Mouse (Mus musculus) heart, embryonic 10.5 days (tissue): ENCODE measurements around the gene Nptn. TPM values are rescaled to one million over a fixed set of nuclear protein-coding genes. Genes with fewer than 3 reads are reported as not detected.

ENCODE experiments used
- DNase-seq: peaks from one replicate; pipeline ENCODE4 v3.0.0-alpha.2; 2017; ENCODE audit warnings: low spot score
- H3K27ac ChIP-seq: fragments of 300-500 bp; sonication (generic); 2 replicates; pipeline ENCODE4 v1.5.1; 2016; ENCODE audit warnings: mild to moderate bottlenecking
- H3K27me3 ChIP-seq: fragments of 300-500 bp; sonication (generic); 2 replicates; pipeline ENCODE4 v1.6.1; 2016; ENCODE audit warnings: mild to moderate bottlenecking; ENCODE audit not compliant: poor library complexity, insufficient read depth, severe bottlenecking
- H3K36me3 ChIP-seq: fragments of 300-500 bp; sonication (generic); 2 replicates; pipeline ENCODE4 v1.6.1; 2016; ENCODE audit warnings: mild to moderate bottlenecking, moderate library complexity
- H3K4me1 ChIP-seq: fragments of 300-500 bp; sonication (generic); 2 replicates; pipeline ENCODE4 v1.6.1; 2016; ENCODE audit warnings: mild to moderate bottlenecking
- H3K4me3 ChIP-seq: fragments of 300-500 bp; sonication (generic); 2 replicates; pipeline ENCODE4 v1.5.1; 2016; ENCODE audit warnings: mild to moderate bottlenecking, moderate library complexity
- H3K9me3 ChIP-seq: fragments of 300-500 bp; sonication (generic); 2 replicates; pipeline ENCODE4 v1.6.1; 2016; ENCODE audit warnings: mild to moderate bottlenecking, moderate library complexity
- WGBS: fragments of 180-500 bp; shearing (Covaris S2); methylation state at CpG from one replicate; pipeline ENCODE4 v1.1.7; 2016; 5-methylcytosine and 5-hydroxymethylcytosine counted together
- polyA plus RNA-seq: library from polyadenylated mRNA; unstranded; fragments of >200 nt; fragmentation: Nextera tagmentation; extraction: Ambion mirVana; gene quantifications from 2 replicates; pipeline ENCODE4 v1.2.1, GENCODE M21; 2016

Gene Nptn
- 88.3 and 103 TPM in 2 replicates for polyA plus RNA-seq

DNA sequence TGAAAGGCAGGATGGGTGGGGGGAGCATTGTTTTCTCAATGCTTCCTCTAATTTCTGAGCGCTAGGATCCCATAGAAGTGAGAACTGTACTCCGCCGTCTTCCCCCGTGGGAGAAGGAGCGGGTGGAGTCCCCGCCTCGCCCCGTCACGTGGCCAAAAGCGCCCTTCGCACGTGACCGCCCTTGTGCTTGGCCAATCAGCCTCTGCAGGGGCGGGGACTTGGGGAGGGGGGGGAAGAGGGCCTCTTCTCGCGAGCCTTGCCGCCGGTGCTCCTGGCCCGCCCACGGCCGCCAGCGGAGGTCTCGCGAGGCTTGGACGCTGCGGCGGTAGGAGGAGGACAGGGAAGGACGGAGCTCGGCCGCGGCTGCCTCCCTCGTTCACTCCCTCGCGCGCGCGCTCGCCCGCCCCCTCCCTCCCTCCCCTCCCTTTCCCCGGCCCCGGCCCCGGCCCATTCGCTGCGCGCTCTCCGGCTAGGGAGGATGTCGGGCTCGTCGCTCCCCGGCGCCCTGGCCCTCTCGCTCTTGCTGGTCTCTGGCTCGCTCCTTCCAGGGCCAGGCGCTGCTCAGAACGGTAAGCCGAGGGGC is at the start of gene Nptn:
Gene Nptn (plus strand): TSS at position 283 of the 583 bp plus-strand sequence.
- Histone ChIP-seq H3K4me1 (peaks cover 21% of the 10 kb centered on the region), H3K9me3 (no peaks in the 10 kb centered on the region), H3K27ac (peak within 1 kb of the TSS; percentile 98), H3K4me3 (peak within 1 kb of the TSS; percentile 100), H3K27me3 (no peaks in the 10 kb centered on the region), H3K36me3 (no peaks in the 10 kb centered on the region)
- peak; percentile 99 for DNase-seq
- WGBS, result 0% methylated on average over 55 of the region's 56 CpGs

GRCm38 (mm10) chr9:58533322-58533721 is 48.7 kb upstream of the Nptn start:
- Histone ChIP-seq H3K4me1 (peaks cover 18% of the 10 kb centered on the region; the same call in 1 of the 2 replicates), H3K27me3 (no peaks in the 10 kb centered on the region), H3K4me3 (no peak overlapping the region), H3K9me3 (no peaks in the 10 kb centered on the region), H3K27ac (no peak overlapping the region), H3K36me3 (peaks cover 63% of the 10 kb centered on the region)
- no peak for DNase-seq
- WGBS, result 87% methylated on average over 6 of the region's 6 CpGs

GRCm38 (mm10) chr9:58534766-58535165 is 47.3 kb upstream of the Nptn start:
- no peaks in the 10 kb centered on the region for H3K9me3 ChIP-seq
- no peak for DNase-seq
- no peaks in the 10 kb centered on the region for H3K27me3 ChIP-seq
- 29% methylated on average over 1 of the region's 1 CpGs for WGBS
- H3K36me3 ChIP-seq, result peaks cover 64% of the 10 kb centered on the region
- no peak overlapping the region for H3K27ac ChIP-seq
- peaks cover 18% of the 10 kb centered on the region; the same call in 1 of the 2 replicates for H3K4me1 ChIP-seq
- no peak overlapping the region for H3K4me3 ChIP-seq

- Histone ChIP-seq H3K4me1 (peaks cover 18% of the 10 kb centered on the region; the same call in 1 of the 2 replicates), H3K9me3 (no peaks in the 10 kb centered on the region), H3K27ac (no peak overlapping the region), H3K4me3 (no peak overlapping the region), H3K36me3 (peaks cover 55% of the 10 kb centered on the region), H3K27me3 (no peaks in the 10 kb centered on the region)
- 71% methylated on average over 20 of the region's 20 CpGs for WGBS
- no peak for DNase-seq
These were observed 46.4 kb upstream of the Nptn start for GRCm38 (mm10) chr9:58535447-58536134.

DNA sequence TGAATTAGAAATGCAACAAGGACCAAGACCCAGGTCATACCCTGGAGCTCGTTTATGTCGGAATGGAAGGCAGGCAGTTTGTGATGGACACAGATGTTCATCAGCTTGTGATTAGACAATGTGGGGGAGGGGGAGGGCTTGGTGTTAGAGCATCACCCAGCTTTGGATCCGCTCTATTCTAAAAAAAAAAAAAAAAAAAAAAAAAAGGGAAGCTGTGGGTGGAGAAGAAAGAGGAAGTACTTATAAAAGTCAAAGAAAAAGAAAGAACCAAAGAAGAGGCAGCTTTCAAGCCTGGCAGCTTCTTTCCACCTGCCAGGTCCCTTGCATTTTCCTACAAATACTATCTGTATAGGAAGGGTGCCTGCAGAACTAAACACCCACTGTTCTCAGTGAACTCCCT is 44.3 kb upstream of the Nptn start:
- Histone ChIP-seq H3K4me3 (no peak overlapping the region), H3K36me3 (peaks cover 48% of the 10 kb centered on the region), H3K27me3 (no peaks in the 10 kb centered on the region), H3K4me1 (peaks cover 31% of the 10 kb centered on the region), H3K27ac (no peak overlapping the region), H3K9me3 (no peaks in the 10 kb centered on the region)
- DNase-seq, result no peak
- 77% methylated on average over 3 of the region's 3 CpGs for WGBS

GRCm38 (mm10) chr9:58539886-58540285 is 42.2 kb upstream of the Nptn start:
- Histone ChIP-seq H3K9me3 (no peaks in the 10 kb centered on the region), H3K27me3 (no peaks in the 10 kb centered on the region), H3K4me1 (peaks cover 32% of the 10 kb centered on the region), H3K27ac (no peak overlapping the region), H3K36me3 (peaks cover 33% of the 10 kb centered on the region), H3K4me3 (no peak overlapping the region)
- DNase-seq, result no peak
- WGBS, result 47% methylated on average over 5 of the region's 5 CpGs

DNA sequence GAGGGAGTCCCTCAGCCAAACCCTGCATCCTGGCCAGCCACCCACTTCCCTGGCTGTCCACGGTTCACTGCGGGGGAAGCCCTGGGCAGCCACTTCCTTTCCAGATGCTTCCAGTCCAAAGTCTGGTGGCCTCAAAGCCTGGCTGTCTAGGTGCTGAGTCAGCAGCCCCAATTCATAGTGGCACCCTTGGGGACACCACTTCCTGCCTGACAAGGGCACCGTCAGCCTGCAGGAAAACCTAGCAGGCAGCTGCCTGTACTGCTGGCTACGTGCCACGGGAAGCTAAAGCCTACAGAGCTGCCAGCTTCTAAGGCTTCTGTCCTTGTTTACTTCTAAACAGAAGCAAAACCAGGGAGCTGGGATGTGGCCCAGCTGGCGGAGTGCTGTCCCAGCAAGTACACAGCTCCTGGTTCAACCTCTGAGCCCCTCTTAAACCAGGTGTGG is 40.1 kb upstream of the Nptn start:
- Histone ChIP-seq H3K4me3 (no peak overlapping the region), H3K4me1 (peaks cover 32% of the 10 kb centered on the region), H3K9me3 (no peaks in the 10 kb centered on the region), H3K27ac (peak overlapping the region; percentile 70), H3K27me3 (no peaks in the 10 kb centered on the region), H3K36me3 (peaks cover 19% of the 10 kb centered on the region)
- DNase-seq, result no peak
- 53% methylated on average over 6 of the region's 6 CpGs for WGBS

- Histone ChIP-seq H3K36me3 (no peaks in the 10 kb centered on the region), H3K9me3 (no peaks in the 10 kb centered on the region), H3K27ac (0 out of 2 replicates have a peak overlapping the region, but pooled peaks have one; percentile 30), H3K4me3 (no peak overlapping the region), H3K4me1 (peaks cover 48% of the 10 kb centered on the region), H3K27me3 (no peaks in the 10 kb centered on the region)
- no peak for DNase-seq
- WGBS, result 43% methylated on average over 4 of the region's 4 CpGs
These were observed 37.1 kb upstream of the Nptn start for GRCm38 (mm10) chr9:58544879-58545324.

DNA sequence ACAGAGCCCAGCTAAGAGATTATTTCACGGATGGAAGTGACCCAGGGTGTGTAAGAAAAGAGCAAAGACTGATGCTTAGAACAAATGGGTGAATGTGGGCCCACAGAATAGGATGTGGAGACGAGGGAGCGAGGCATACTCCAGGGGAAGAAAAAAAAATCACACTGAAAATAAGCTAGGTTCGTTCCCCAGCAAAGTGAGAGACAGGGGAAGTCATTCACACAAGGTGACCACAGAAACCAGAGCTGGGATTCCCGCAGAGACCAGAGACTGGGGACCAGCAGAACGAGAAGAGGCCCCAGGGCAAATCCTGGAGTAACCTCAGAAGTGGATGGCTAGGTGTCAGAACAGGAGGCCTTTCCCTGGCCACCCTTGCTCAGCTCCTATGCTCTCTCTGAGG is 36.6 kb upstream of the Nptn start:
- no peaks in the 10 kb centered on the region for H3K9me3 ChIP-seq
- H3K4me3 ChIP-seq, result no peak overlapping the region
- H3K4me1 ChIP-seq, result peaks cover 48% of the 10 kb centered on the region
- WGBS, result 53% methylated on average over 6 of the region's 6 CpGs
- H3K36me3 ChIP-seq, result no peaks in the 10 kb centered on the region
- H3K27ac ChIP-seq, result no peak overlapping the region
- DNase-seq, result no peak
- no peaks in the 10 kb centered on the region for H3K27me3 ChIP-seq

- no peaks in the 10 kb centered on the region for H3K9me3 ChIP-seq
- 84% methylated on average over 11 of the region's 11 CpGs for WGBS
- no peak for DNase-seq
- H3K27me3 ChIP-seq, result no peaks in the 10 kb centered on the region
- H3K4me3 ChIP-seq, result no peak overlapping the region
- no peaks in the 10 kb centered on the region for H3K36me3 ChIP-seq
- H3K27ac ChIP-seq, result no peak overlapping the region
- peaks cover 36% of the 10 kb centered on the region for H3K4me1 ChIP-seq
These were observed 35.2 kb upstream of the Nptn start for GRCm38 (mm10) chr9:58546630-58547360.

- H3K4me3 ChIP-seq, result no peak overlapping the region
- H3K27ac ChIP-seq, result no peak overlapping the region
- H3K36me3 ChIP-seq, result no peaks in the 10 kb centered on the region
- no peak for DNase-seq
- H3K9me3 ChIP-seq, result no peaks in the 10 kb centered on the region
- H3K4me1 ChIP-seq, result peaks cover 38% of the 10 kb centered on the region
- H3K27me3 ChIP-seq, result no peaks in the 10 kb centered on the region
- 38% methylated on average over 4 of the region's 4 CpGs for WGBS
These were observed 33.1 kb upstream of the Nptn start for GRCm38 (mm10) chr9:58548897-58549296.

GRCm38 (mm10) chr9:58549694-58550093 is 32.3 kb upstream of the Nptn start:
- WGBS, result 73% methylated on average over 3 of the region's 3 CpGs
- peaks cover 46% of the 10 kb centered on the region for H3K4me1 ChIP-seq
- no peak for DNase-seq

GRCm38 (mm10) chr9:58550928-58551327 is 31.1 kb upstream of the Nptn start:
- no peak overlapping the region for H3K27ac ChIP-seq
- WGBS, result 91% methylated on average over 6 of the region's 6 CpGs
- no peak for DNase-seq
- H3K9me3 ChIP-seq, result no peaks in the 10 kb centered on the region
- no peaks in the 10 kb centered on the region for H3K36me3 ChIP-seq
- H3K27me3 ChIP-seq, result no peaks in the 10 kb centered on the region
- H3K4me3 ChIP-seq, result no peak overlapping the region
- peaks cover 46% of the 10 kb centered on the region for H3K4me1 ChIP-seq

More at GRCm38 (mm10) chr9:58549694-58550093, 32.3 kb upstream of the Nptn start:
- Histone ChIP-seq H3K27me3 (no peaks in the 10 kb centered on the region), H3K27ac (no peak overlapping the region), H3K9me3 (no peaks in the 10 kb centered on the region), H3K36me3 (no peaks in the 10 kb centered on the region), H3K4me3 (no peak overlapping the region)
